Mouse (Mus musculus) heart, adult 11 months (tissue): ENCODE results near the gene Ncoa4.

Experiments
- DNase-seq: peaks from one replicate; pipeline ENCODE4 v3.0.0; 2022

Ncoa4 gene

GRCm38 (mm10) chr14:32201791-32202451 lies 42.3 kb downstream of the Ncoa4 start, which contains the start of the genes Timm23 and Parg:
Gene Timm23 (minus strand): TSS chr14:32201898.
Gene Parg (plus strand): TSS chr14:32201949.
- peak; percentile 99 for DNase-seq

- DNase-seq, result no peak
Observed at GRCm38 (mm10) chr14:32226601-32227000, 66.9 kb downstream of the Ncoa4 start.

DNA sequence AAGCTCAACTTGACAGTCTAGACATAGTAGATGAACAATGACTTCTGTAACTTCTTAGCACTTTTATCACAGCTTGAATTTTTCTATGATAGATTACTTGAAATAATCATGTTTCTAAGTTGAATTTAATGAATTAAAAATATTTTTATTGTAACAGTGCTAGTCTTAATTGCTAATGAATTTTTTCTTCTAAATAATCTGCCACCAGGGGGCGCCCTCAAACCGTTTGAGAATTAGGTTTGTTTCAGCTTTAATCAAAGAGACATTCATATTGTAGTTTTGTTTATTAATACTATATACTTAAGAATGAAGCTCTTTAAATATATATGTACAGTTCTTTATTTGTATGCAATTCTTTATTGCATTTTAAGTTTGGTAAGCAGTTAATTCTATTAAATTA lies 69.3 kb downstream of the Ncoa4 start:
- no peak for DNase-seq
